Mouse (Mus musculus) skeletal muscle tissue, adult 2 months (tissue): ENCODE data around the gene Tmem176a.
"Not testable (repeated sequence)": the region's sequence is repeated elsewhere in the genome, so short reads cannot be mapped to it uniquely, and the experiment has no call there.

Experiments used
- DNase-seq: peaks from one replicate; pipeline ENCODE4 v3.0.0-alpha.2; 2012; ENCODE audit warnings: low read depth, low spot score

Gene Tmem176a

DNA sequence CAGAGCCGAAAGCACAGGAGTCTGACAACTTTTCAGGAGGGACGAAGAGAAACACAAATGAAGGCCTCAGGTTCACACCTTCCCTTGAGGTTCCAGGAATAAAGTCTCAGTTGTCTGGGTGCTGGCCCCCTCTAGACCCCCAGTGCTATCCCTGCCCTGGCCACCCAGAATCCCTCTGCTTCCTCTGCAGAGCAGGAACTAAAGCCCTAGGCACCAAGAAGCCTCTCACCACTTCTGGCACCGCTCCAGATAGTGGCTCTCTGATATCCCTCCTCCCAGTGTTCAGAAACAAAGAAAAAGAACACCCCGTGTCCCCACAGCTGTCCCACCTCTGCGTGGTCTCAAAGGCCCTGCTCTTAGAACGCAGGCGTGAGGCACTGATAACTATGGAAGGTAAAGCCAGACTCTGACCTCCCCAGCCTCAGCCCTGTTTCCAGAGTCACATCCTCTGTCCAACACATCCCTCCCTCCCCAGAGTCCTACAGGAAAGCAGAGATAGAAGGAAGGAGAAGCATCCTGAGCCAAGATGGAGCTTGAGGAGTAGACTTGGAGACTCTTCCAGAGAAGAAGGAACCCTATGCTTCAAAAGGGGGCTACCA is at the start of gene Tmem176a:
Tmem176a (plus strand) TSS at position 549 of the 599 bp plus-strand sequence.
- peak; percentile 30 for DNase-seq

DNA sequence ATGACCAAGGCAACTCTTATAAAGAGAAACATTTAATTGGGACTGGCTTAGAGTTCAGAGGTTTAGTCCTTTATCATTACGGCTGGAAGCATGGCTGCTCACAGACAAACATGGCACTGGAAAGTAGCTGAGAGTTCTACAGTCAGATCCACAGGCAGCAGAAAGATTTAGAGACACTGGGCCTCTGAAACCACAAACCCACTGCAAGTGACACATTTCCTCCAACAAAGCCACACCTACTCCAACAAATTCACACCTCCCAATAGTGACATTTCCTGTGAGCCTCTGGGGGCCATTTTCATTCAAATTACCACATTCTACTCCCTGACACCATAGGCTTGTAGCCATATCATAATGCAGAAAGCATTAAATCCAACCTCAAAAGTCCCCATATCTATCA is 38.8 kb upstream of the Tmem176a start:
- DNase-seq, result no peak

DNA sequence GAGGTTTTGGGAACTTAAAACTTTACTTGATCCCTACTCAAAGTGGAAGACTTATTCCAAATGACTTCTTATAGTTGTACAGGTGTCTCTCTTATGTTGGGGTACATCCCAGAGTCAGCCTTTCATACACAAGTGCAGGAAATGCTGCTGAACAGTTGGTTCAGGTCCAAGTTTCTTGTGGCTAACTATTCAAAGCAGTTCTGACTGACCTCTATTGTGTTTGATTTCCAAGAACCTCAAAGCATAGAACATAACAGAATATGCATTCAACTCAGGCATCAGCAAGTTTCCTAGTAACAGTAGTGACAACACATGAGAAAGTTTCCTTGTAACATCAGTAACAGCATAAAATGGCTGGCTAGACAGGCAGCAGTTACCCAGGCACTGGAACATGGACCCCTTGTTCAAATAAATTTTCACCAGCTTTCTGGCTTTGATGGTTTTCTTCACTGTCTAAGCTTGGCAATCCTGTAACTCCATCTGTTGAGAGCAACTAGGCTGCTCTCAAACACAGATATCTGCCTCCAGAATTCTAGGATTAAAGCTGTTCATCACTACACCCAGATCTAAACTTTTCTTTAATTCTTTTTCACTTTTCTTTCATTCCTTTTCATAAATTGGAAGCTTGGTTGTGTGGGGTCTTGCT is 37.2 kb upstream of the Tmem176a start:
- no peak for DNase-seq

DNA sequence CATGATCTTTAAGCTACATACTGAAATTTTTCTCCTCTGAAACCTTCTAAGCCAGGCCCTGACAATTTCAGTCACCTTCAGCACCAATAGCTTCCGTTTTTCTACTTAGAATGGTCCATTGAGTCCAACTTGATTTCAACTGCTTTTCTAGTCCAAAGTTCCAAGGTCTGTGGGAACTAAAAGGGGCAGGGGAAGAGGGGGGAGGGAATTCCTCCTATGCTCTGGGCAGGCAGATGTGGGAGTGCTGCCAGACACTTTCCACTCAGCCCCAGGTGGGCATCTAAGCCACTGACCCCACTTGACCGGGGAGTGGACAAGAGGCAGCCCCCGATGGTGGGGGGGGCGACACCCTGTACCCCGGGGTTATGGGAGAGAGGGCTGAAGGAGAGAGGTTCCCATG is 36.4 kb upstream of the Tmem176a start:
- DNase-seq, result no peak

DNA sequence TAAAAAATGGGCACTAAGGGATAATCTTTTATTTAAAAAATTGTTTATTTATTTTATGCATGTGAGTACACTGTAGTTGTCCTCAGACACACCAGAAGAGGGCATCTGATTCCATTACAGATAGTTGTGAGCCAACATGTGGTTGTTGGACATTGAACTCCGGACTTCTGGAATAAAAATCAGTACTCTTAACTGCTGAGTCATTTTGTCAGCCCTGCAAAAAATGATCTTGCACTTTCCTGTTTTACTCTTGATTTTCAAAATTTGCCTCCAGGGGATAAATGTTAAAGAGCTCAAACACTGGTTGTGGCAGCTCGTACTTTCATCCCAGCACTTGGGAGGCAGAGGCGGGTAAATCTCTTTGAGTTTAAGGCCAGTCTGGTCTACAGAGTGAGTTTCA is 34.0 kb upstream of the Tmem176a start:
- DNase-seq, result no peak

DNA sequence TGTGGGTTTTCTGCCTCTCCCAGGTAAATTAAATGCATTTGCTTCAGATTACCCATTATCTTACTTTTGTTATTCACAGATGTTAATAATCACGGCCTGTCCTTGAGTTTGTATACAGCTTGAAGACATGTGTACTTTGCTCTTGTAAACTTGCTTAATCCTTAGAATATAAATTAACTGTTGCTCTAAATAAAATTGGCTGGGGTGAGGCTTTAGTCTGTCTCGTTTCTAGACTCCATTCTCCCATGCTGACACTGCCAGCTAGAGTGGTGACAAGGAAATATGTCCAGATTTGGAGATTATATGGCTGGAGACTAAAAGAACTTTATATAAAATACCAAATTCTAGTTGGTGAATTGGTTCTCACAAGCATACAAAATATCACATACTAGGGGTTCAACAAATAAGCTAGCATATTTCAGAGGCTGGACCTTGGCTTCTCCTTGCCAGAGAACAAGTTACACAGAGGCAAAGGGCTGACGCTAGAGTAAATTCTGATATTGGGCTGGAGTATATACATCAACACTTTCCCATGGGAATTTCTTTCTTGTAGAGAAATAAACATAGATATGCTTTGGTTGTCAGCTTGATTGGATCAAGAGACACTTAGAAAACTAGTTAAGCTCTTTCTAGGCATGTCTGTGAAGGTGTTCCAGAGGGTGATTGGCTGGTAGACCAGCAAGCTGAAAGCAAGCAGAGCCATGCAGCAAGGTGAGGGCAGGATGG is 31.1 kb upstream of the Tmem176a start:
- DNase-seq, result no peak

DNA sequence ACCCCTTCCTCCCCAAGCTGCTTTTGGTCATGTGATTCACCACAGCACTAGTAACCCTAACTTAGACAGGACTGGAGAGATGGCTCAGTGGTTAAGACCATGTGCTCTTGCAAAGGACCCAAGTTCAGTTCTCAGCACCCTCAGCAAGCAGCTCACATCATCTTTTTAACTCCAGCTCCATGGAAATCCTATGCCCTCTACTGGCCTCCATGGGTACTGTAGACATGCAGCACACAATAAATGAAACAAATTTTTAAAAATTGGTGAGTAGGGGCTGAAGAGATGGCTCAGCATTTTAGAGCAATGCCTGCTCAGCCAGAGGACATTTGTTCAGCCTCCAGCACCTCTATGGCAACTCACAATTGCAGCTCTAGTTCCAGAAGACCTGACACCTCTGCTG is 25.7 kb upstream of the Tmem176a start:
- DNase-seq, result no peak

DNA sequence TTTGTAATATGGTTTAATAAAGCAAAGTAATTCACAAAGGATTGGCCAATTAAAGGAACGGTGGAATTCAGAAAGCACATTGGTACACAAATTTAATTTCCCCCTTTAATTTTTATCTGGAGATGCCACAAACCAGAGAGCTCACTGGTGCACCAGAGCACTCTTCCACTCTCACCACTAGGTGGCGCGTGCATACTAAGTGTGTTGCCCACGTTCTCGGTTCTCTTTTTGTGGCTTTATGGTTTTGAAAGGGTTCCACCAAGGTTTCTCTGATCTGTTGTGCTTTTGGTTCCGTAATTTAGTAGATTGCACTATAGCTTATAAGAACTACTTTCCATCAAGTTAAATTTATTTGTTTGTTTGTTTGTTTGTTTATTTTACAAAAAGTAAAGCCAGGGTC is 22.9 kb upstream of the Tmem176a start:
- peak; percentile 66 for DNase-seq

DNA sequence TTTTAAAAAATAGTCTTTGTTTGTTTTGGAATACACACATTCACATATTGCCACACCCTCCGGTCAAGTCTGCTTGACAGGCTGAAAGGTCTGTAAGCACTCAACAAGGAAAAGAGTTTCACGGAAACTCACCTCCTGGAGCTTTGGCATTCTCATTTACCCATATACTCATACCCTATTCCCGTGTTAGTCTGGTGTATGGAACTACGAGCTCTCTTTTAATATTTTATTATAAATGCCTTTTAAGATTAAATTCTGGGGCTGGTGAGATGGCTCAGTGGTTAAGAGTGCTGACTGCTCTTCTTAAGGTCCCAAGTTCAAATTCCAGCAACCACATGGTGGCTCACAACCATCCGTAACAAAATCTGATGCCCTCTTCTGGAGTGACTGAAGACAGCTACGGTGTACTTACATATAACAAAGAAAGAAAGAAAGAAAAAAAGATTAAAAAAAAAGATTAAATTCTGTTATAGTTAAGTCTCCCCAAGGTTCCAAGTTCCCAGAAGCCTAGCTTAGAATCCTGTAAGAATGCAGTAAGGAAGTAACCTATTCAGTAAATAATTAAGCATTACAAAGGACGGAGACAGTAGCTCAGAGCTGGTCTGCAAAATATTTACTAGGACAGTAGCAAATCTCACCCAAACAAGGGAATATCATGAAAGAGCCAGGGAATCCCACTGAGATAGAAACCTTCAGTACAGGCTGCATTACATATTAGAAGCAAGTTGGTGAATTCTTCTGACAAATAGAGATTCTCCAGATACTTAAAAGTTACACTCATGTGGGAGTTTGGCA is 18.5 kb upstream of the Tmem176a start:
- not testable (repeated sequence) for DNase-seq

DNA sequence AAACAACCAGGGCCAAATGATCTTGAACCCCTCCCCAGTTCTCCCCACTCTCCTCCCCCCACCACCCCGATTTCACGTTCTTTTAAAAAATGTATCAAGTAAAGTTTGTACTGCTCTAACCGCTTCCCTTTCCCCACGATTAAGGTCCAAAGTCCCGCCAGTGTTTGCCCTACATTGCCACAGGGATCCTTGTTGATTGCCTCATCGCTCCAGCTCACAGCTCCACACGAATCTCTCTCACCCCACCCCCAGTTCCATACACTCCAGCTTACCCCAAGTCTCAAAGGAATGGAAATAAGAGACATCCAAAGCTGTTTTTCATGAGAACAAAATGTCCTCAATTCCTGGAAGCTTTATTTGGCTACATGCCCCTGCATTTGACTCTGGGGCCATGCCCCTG is 15.7 kb upstream of the Tmem176a start:
- DNase-seq, result peak; percentile 30

DNA sequence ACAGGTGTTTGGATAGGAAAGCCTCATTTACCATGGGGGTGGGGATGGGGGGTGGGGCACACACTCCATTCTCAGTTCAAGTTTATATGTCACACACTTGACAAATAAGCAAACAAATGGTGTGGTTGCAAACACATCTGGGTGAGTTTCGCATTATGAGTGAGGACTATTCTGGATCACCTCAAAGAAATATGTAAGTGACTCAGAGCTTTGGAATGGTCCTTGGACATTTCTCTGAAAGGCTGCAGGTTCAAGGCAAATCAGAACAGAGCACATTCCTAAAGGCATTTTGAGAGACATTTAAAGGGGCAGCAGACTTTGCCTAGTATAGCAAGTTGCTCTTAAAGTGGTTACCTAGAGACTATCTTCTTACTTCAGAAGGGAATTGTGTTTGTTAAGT is 11.7 kb upstream of the Tmem176a start:
- DNase-seq, result no peak

DNA sequence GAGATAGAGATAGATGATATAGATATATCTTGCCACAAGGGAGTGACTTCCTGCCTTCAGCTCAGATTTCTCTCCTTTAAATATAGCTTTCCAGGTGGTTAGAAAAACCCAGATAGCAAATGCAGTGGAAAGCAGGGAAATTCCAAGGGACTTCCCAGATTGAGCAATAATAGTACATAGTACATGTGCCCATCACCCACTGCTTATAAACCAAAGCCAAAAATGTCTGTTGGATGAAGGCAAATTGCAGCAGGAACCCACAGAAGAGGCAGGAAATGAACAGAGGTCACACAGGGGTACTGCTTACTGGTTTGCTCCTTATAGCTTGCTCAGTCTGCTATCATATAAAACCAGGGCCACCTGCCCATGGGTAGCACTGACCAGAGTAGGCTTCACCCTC is 11.1 kb upstream of the Tmem176a start:
- no peak for DNase-seq

DNA sequence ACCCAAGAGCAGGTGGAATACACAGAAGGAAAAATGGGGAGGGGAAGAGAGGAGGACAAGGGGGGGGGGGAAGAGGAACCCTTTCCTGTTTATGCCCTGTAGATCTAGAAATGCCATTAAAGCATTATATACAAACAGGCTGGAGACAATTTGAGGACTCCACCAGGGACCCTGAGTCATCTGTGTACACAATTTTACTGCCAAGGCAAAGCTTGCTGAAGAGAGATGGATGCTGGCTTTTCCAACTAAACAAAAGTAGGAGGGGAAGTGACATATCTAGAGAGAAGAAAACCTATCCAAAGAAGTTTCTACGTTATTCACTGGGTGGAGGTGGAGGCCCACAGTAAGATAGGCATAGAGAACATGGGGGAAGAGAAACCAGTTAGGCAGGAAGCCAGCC is 10.5 kb upstream of the Tmem176a start:
- DNase-seq, result no peak

DNA sequence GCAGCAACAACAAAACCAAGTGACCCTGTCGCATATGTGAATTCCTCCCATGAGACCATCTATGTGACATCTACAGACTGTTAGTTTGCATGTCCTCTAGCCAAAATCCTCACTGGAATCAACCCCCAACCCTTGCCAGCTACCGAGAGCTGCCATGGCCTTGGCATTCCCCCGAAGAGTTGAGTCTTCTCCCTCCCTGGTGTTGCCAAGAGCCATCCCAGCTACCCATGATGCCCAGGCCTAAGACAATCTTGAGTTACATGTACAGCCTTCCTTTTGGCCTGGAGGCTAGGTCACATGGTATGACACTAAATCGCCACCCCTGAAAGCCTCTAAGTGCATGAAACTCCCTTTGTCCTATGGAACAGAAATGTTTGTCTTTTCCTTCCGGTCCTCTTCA is 9.6 kb upstream of the Tmem176a start:
- DNase-seq, result no peak

DNA sequence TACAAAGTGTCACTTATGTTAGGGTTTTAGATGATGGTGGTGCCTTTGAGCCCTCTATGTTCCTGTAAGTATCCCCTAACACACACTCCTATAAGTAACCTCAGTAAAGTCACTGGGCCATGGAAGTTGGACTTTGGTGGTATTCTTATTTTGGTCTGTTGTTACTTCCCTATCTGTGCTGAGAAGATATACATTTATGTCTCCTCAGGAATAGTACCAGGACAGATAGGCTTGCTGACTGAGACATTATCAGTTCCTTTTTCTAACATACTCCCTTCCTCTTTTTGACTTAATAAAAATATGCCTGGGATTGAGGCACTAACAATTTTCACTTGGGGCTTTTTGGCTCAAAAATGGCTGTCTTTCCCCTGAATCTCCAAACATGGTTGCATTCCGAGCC is 8.3 kb upstream of the Tmem176a start:
- no peak for DNase-seq

DNA sequence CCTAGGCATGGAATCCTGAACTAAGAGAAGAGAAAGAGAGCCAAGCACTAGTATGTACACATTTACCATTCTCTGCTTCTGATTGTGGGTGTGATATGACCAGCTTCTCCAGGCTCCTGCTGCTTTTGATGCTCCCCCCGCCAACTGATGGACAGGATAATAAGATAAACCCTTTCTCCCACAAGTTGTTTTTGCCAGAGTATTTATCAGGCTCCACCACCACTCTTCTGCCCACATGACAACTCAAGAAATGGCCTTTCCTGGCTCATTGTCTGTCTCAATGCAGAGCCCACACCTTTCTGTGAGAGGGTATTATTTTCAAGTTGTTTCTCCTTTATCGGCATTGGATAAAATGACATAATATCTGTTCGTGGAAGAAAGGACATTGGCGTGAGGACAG is 7.2 kb upstream of the Tmem176a start:
- DNase-seq, result no peak

DNA sequence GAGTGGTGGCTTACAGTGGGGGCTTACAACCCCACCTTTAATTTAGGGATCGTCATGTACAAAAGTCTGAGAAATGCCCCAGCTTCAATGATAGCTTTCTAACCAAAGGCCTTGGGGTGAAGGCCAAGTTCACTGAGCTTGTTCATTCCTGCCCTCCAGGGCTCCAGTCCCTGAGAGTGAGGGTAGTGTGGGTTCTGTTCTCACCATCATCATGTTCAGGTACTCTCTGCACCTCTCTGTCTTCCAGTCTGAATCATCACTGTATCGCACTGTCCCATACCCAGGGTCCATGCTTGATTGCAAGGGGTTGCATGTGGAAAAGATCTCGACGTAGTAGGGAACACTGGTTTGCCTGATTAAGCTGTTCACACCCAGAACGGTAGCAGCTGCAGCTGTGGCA is 5.5 kb upstream of the Tmem176a start:
- DNase-seq, result no peak

DNA sequence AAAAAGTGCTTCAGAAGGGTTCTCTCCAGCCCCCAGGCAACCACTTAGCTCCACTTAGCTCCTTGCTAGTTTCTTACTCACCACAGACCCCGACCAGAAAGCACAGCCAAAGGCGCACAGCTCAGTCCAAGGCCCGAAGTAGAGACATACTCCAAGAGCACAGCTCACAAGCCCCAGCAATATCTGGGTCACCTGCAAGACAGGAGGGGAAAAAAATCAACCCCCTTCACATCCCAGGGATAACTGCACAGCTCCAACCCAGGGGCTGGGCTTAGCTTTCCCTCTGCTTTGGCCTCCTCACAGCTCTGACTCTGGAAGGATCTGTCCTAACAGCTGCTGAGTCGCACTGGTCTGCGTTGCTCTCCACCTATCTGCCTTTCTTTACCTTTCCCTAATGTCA is 4.6 kb upstream of the Tmem176a start:
- DNase-seq, result no peak

DNA sequence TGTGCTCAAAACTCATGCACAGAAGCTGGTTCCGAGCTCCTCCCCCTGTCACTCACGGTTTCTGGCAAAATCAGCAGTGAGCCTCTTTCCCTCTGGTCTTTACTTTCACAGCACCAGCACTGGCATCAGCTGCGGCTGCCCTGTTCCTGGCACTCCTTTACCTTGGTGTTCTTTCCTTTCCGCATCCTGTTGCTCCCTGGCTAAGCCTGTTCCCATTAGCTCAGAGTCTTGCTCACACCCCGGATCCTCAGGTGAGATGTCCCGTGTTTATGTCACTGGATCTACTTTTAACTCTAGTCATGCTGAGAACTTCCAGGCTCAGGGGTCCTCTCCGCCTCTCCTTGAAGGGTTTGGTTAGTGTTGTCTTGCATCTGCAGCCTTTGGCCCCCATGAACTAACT is 3.2 kb upstream of the Tmem176a start:
- DNase-seq, result no peak

DNA sequence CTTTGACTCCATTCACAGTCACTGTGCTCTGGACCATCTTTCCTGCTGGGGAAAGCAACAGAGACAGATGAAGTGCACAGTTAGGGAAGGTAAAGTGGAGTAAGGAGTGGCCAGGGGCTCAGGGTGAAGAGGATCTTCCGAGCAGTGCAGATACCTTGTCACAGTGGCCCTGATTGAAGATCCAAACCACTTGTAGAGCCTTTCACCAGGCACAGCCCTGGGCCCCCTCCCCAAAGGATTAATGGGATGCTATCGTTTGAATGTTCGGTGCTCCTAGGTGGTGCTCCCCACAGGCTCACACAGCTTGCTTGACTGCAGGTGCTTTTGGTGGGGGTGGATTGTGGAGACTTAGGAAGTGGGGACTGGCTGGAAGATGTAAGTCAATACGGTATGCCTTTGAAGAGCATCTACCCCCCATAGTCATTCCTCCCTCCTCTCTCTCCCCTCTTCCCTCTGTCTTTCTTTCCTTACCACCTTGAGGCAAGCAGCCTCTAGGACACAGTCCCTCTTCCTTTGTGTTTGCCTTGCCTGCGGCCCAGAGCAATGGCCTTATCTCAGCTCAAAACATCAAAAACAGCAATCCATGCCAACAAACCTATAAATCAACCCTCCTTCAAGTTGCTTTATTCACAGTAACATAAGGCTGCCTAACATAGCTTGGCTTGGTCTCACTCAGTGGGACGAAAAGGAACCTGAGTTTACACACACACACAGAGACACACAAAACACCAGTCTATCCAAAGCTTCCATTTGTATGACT is 2.2 kb upstream of the Tmem176a start:
- DNase-seq, result no peak

DNA sequence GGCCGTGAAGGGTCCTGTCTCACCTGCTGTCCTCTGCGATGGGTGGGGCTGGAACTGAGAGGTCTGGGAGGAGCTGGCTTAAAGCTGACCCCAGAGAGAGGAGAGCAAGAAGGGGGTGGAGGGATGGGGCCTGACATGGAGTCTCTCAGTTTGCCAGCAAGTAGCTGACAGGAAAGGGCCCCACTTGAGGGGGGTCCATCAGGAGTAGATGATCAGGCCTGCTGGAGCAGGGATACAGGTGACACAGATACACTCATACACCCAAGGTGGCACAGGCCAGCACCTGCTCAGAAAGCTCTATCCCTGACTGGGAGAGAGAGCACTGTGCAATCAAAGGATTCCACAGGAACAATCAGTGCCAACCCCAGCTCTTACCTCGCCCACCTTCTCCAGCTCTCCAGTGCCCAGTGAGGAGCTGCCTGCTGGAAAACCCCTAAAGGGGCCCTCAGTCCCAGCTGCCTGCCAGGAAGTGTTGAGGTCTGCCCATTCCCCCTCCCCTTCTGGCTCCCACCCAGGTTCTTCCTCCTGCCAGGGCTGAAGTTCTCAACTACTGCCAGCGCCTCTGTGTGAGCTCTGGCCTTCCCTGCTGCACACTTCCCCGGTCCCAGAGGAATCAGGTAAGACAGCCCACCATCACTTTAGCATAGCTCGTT is 380 bp downstream of the Tmem176a start, which contains the start of gene Tmem176b:
Tmem176b (minus strand) TSS at position 524 of the 653 bp plus-strand sequence.
- peak; percentile 79 for DNase-seq
